Mouse (Mus musculus) hindbrain, embryonic 13.5 days (tissue): ENCODE results near the gene Cblc. TPM values are rescaled to one million over a fixed set of nuclear protein-coding genes. Genes with fewer than 3 reads are reported as not detected.
"Not testable (repeated sequence)": the region's sequence is repeated elsewhere in the genome, so short reads cannot be mapped to it uniquely, and the experiment has no call there.

Source experiments
- ATAC-seq: fragments of 200-750 bp; cut with Nextera tagmentation; 2 replicates; pipeline ENCODE4 v1.8.0; 2017; ENCODE audit warnings: moderate TSS enrichment; ENCODE audit not compliant: low FRiP score
- H3K27ac ChIP-seq: fragments of 300-500 bp; sonication (generic); 2 replicates; pipeline ENCODE4 v1.5.1; 2015; ENCODE audit warnings: inconsistent platforms, mild to moderate bottlenecking, moderate library complexity
- H3K27me3 ChIP-seq: fragments of 300-500 bp; sonication (generic); 2 replicates; pipeline ENCODE4 v1.6.1; 2015; ENCODE audit warnings: mild to moderate bottlenecking, inconsistent platforms
- H3K36me3 ChIP-seq: fragments of 300-500 bp; sonication (generic); 2 replicates; pipeline ENCODE4 v1.6.1; 2015; ENCODE audit warnings: mild to moderate bottlenecking, inconsistent platforms
- H3K4me1 ChIP-seq: fragments of 300-500 bp; sonication (generic); replicated peaks from 2 replicates; pipeline ENCODE4 v1.6.1; 2015; ENCODE audit warnings: inconsistent platforms
- H3K4me2 ChIP-seq: fragments of 300-500 bp; sonication (generic); 2 replicates; pipeline ENCODE4 v1.6.1; 2015; ENCODE audit warnings: inconsistent platforms, mild to moderate bottlenecking, moderate library complexity
- H3K4me3 ChIP-seq: fragments of 300-500 bp; sonication (generic); 2 replicates; pipeline ENCODE4 v1.5.1; 2015; ENCODE audit warnings: mild to moderate bottlenecking, inconsistent platforms
- H3K9ac ChIP-seq: fragments of 300-500 bp; sonication (generic); 2 replicates; pipeline ENCODE4 v1.6.1; 2015; ENCODE audit warnings: mild to moderate bottlenecking, inconsistent platforms
- H3K9me3 ChIP-seq: fragments of 300-500 bp; sonication (generic); 2 replicates; pipeline ENCODE4 v1.6.1; 2016; ENCODE audit warnings: inconsistent platforms
- WGBS: fragments of 180-500 bp; shearing (Covaris S2); methylation state at CpG from one replicate; pipeline ENCODE4 v1.1.7; 2015; 5-methylcytosine and 5-hydroxymethylcytosine counted together
- polyA plus RNA-seq: library from polyadenylated mRNA; unstranded; fragments of >200 nt; fragmentation: Nextera tagmentation; extraction: Ambion mirVana; gene quantifications from 2 replicates; pipeline ENCODE4 v1.2.1, GENCODE M21; 2015

Gene Cblc
- polyA plus RNA-seq, 1 experiment from 2014 or later = not detected

DNA sequence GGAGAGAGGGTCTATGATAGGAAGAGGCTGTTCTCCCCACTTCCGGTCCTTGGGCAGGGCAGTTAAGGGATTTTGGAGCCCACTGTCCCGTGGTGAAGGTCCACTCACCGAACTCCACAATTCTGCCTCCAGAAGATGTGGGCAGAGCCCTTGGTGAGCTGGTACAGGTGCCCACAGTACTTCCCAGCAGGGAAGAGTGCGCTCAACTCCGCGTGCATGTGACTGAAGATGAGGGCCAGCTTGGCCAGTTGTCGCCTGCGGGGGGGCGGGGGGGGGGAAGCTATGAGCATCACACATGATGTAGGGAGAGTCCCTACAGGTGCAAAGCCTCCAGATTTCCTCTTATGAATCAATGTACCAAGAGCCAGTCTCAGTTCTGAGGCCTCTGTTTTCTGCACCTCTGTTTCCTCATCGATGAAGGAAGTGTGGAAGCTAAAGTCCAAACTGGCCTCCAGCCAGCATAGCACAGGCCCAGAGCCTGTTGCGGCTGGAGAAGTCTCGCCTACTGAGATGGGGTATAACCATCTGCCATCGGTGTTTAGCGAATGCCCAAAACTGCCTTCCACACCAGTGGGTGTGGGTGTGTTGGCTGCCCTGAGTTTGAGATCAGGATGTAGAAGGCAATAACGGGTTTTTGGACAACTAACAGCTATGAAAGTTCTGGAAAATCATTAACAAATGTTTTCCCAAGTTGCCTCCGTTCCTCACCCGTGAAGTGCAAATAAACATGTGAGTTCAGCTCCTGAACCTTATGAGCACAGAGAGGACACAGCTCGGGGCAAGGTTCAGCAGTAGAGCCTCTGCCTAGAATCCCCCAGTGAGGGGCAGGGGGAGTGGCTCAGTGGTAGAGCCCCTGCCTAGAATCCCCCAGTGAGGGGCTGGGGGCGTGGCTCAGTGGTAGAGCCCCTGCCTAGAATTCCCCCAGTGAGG is 3.6 kb downstream of the Cblc start:
- H3K4me3 ChIP-seq = no peak overlapping the region
- peaks cover 8% of the 10 kb centered on the region for H3K4me1 ChIP-seq
- no peaks in the 10 kb centered on the region for H3K36me3 ChIP-seq
- H3K27me3 ChIP-seq = peaks cover 57% of the 10 kb centered on the region
- ATAC-seq = no peak
- no peak overlapping the region for H3K4me2 ChIP-seq
- no peaks in the 10 kb centered on the region for H3K9me3 ChIP-seq
- WGBS = 89% methylated on average over 19 of the region's 19 CpGs
- H3K27ac ChIP-seq = no peak overlapping the region
- no peak overlapping the region for H3K9ac ChIP-seq

DNA sequence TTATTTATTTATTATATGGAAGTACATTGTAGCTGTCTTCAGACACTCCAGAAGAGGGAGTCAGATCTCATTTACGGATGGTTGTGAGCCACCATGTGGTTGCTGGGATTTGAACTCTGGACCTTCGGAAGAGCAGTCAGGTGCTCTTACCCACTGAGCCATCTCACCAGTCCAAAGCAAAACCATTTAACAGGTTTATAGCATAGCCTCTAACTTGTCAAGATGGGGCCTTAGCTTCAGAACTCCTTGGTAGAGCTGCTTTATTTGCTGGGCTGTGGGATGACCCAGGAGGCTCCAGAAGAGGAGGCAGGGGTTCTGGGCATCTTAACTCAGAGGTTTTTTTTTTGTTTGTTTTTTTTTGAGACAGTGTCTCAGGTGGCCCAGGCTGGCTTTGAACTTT is 5.1 kb downstream of the Cblc start:
- not testable (repeated sequence) for H3K9ac ChIP-seq, H3K9me3 ChIP-seq, H3K36me3 ChIP-seq, H3K4me1 ChIP-seq, ATAC-seq, H3K27ac ChIP-seq, H3K4me3 ChIP-seq, H3K4me2 ChIP-seq
- peaks cover 44% of the 10 kb centered on the region for H3K27me3 ChIP-seq
- WGBS = 91% methylated on average over 2 of the region's 2 CpGs

- H3K4me3 ChIP-seq = peak overlapping the region; percentile 32
- H3K27ac ChIP-seq = no peak overlapping the region
- no peaks in the 10 kb centered on the region for H3K36me3 ChIP-seq
- no peaks in the 10 kb centered on the region for H3K9me3 ChIP-seq
- peak; percentile 60; the same call in 1 of the 2 replicates for ATAC-seq
- peaks cover 30% of the 10 kb centered on the region for H3K27me3 ChIP-seq
- peak overlapping the region; percentile 51; the same call in 1 of the 2 replicates for H3K9ac ChIP-seq
- peaks cover 4% of the 10 kb centered on the region for H3K4me1 ChIP-seq
- WGBS = 1% methylated on average over 19 of the region's 19 CpGs
- H3K4me2 ChIP-seq = peak overlapping the region; percentile 55
Observed at GRCm38 (mm10) chr7:19789904-19790347, 6.7 kb downstream of the Cblc start.

DNA sequence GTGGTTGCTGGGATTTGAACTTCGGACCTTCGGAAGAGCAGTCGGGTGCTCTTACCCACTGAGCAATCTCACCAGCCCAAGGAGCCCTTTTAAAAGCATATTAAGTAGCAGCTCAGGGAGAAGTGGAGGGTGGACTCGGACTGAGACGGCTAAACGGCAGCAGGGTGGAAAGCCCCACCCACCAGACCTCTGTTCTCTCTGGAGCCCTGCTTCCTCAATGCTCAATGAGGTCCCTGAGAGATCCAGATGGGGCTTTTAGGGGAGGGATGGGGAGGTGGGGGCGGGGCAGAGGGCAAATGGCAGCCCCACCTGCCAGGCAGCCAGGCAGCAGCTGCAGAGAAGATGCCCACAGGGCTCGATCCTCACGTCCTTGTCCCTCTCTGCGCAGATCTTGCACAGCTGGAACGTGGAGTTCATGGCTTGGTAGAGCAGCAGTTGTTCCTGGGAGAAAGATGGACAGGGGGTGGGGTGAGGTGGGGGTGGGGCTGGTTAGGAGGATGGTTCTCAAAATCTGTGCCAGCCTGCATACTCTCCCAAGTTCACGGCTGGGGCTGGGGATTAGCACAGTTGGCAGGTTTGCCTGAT is 10.6 kb downstream of the Cblc start:
- Histone ChIP-seq H3K9ac (no peak overlapping the region), H3K27ac (no peak overlapping the region), H3K4me2 (no peak overlapping the region)

GRCm38 (mm10) chr7:19784764-19785535 is 11.7 kb downstream of the Cblc start:
- Histone ChIP-seq H3K27me3 (no peaks in the 10 kb centered on the region; the same call in 1 of the 2 replicates), H3K27ac (no peak overlapping the region), H3K9me3 (no peaks in the 10 kb centered on the region), H3K36me3 (no peaks in the 10 kb centered on the region), H3K4me2 (no peak overlapping the region), H3K4me1 (peaks cover 3% of the 10 kb centered on the region), H3K4me3 (no peak overlapping the region), H3K9ac (no peak overlapping the region)
- WGBS = 41% methylated on average over 11 of the region's 11 CpGs
- 0 out of 2 replicates have a peak, but pooled peaks have one; percentile 26 for ATAC-seq

More for the DNA sequence above, 10.6 kb downstream of the Cblc start:
- no peaks in the 10 kb centered on the region for H3K36me3 ChIP-seq
- H3K9me3 ChIP-seq = no peaks in the 10 kb centered on the region
- H3K4me1 ChIP-seq = peaks cover 4% of the 10 kb centered on the region
- ATAC-seq = no peak
- 39% methylated on average over 12 of the region's 12 CpGs for WGBS
- H3K27me3 ChIP-seq = peaks cover 7% of the 10 kb centered on the region
- H3K4me3 ChIP-seq = no peak overlapping the region

DNA sequence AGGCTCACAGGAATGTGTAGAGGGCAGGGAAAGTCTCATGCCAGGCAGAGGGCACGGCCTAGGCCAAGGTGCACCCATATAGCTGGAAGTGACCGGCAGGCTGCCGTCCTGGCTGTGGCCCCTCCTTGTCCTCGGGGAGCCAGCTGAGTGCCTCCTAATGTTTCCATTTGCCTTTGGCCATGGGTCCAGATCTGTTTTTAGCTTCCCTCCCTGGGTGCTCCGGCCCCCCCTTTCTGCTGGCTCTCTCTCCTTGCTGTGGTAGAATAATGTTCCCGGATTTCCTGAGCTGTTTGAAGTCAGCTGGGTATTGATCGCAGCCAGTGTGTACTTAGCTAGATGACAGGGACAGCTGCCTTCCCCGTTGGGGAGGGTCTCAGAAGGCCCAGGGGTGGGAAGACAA is 13.0 kb downstream of the Cblc start:
- no peaks in the 10 kb centered on the region for H3K9me3 ChIP-seq
- no peak overlapping the region for H3K27ac ChIP-seq
- no peak overlapping the region for H3K4me2 ChIP-seq
- ATAC-seq = no peak
- no peak overlapping the region for H3K4me3 ChIP-seq
- H3K36me3 ChIP-seq = no peaks in the 10 kb centered on the region
- no peaks in the 10 kb centered on the region for H3K27me3 ChIP-seq
- no peak overlapping the region for H3K9ac ChIP-seq
- 81% methylated on average over 8 of the region's 8 CpGs for WGBS
- no peaks in the 10 kb centered on the region for H3K4me1 ChIP-seq

DNA sequence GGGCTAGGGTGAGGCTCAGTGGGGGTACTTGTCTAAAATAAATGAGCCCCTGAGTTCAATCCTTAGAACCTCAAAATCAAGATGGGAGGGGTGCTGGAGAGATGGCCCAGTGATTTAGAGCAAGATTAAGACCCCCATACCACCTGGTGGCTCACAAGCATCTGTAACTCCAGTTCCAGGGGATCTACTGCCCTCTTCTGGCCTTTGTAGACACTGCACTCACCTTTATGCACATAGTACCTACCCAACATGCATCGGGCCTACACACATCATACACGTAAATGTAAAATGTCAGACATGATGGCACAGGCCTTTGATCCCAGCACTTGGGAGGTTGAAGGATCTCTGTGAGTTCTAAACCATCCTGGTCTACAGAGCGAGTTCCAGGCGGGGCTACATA is 14.0 kb downstream of the Cblc start:
- H3K4me3 ChIP-seq = no peak overlapping the region
- no peaks in the 10 kb centered on the region for H3K27me3 ChIP-seq
- no peak for ATAC-seq
- no peak overlapping the region for H3K27ac ChIP-seq
- H3K36me3 ChIP-seq = no peaks in the 10 kb centered on the region
- no peak overlapping the region for H3K4me2 ChIP-seq
- H3K4me1 ChIP-seq = no peaks in the 10 kb centered on the region
- 94% methylated on average over 4 of the region's 4 CpGs for WGBS
- no peak overlapping the region for H3K9ac ChIP-seq
- no peaks in the 10 kb centered on the region for H3K9me3 ChIP-seq

GRCm38 (mm10) chr7:19781741-19782140 is 14.9 kb downstream of the Cblc start:
- H3K4me2 ChIP-seq = no peak overlapping the region
- H3K27ac ChIP-seq = no peak overlapping the region
- no peaks in the 10 kb centered on the region for H3K4me1 ChIP-seq
- ATAC-seq = no peak
- 0 out of 2 replicates have a peak, but pooled peaks cover 5% of the 10 kb centered on the region for H3K27me3 ChIP-seq
- 90% methylated on average over 7 of the region's 7 CpGs for WGBS
- H3K9ac ChIP-seq = no peak overlapping the region
- H3K9me3 ChIP-seq = no peaks in the 10 kb centered on the region
- H3K36me3 ChIP-seq = no peaks in the 10 kb centered on the region
- H3K4me3 ChIP-seq = no peak overlapping the region

DNA sequence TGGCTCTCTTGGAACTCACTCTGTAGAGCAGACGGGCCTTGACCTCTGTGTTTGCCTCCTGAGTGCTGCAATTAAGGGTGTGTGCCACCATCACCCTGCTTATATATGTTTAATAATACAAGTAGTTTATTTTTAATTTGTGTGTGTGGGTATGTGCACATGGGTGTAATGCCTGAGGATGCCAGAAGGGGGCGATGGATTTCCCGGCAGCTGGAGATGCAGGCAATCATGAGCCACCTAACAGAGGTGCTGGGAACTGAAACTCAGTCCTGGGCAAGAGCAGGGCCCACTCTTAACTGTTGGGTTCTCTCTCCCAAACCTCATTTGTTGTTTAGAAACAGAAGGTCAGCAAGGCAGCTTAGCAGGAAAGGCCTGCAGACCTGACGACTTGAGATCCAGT is 16.7 kb downstream of the Cblc start:
- no peak overlapping the region for H3K27ac ChIP-seq
- no peak overlapping the region for H3K4me3 ChIP-seq
- H3K27me3 ChIP-seq = 0 out of 2 replicates have a peak, but pooled peaks cover 5% of the 10 kb centered on the region
- H3K9me3 ChIP-seq = no peaks in the 10 kb centered on the region
- H3K9ac ChIP-seq = no peak overlapping the region
- no peak for ATAC-seq
- H3K4me2 ChIP-seq = no peak overlapping the region
- 83% methylated on average over 4 of the region's 4 CpGs for WGBS
- no peaks in the 10 kb centered on the region for H3K36me3 ChIP-seq
- no peaks in the 10 kb centered on the region for H3K4me1 ChIP-seq

- 0 out of 2 replicates have a peak, but pooled peaks cover 5% of the 10 kb centered on the region for H3K27me3 ChIP-seq
- H3K9ac ChIP-seq = no peak overlapping the region
- 85% methylated on average over 8 of the region's 8 CpGs for WGBS
- H3K4me1 ChIP-seq = no peaks in the 10 kb centered on the region
- H3K9me3 ChIP-seq = no peaks in the 10 kb centered on the region
- H3K36me3 ChIP-seq = no peaks in the 10 kb centered on the region
- H3K4me3 ChIP-seq = no peak overlapping the region
- no peak for ATAC-seq
- H3K27ac ChIP-seq = no peak overlapping the region
- no peak overlapping the region for H3K4me2 ChIP-seq
Observed at GRCm38 (mm10) chr7:19778645-19779044, 18.0 kb downstream of the Cblc start.

- H3K4me1 ChIP-seq = no peaks in the 10 kb centered on the region
- no peak overlapping the region for H3K4me3 ChIP-seq
- no peak overlapping the region for H3K27ac ChIP-seq
- H3K36me3 ChIP-seq = no peaks in the 10 kb centered on the region
- H3K9ac ChIP-seq = no peak overlapping the region
- no peak overlapping the region for H3K4me2 ChIP-seq
- no peaks in the 10 kb centered on the region for H3K9me3 ChIP-seq
- ATAC-seq = no peak
- H3K27me3 ChIP-seq = 0 out of 2 replicates have a peak, but pooled peaks cover 5% of the 10 kb centered on the region
- WGBS = 88% methylated on average over 11 of the region's 11 CpGs
Observed at GRCm38 (mm10) chr7:19777049-19777723, 19.4 kb downstream of the Cblc start.
